Mouse (Mus musculus) thymus, postnatal 0 days (tissue): ENCODE measurements around the gene Tmed10. TPM values are rescaled to one million over a fixed set of nuclear protein-coding genes. Genes with fewer than 3 reads are reported as not detected.

Experiments
- DNase-seq: peaks from one replicate; pipeline ENCODE4 v3.0.0-alpha.2; 2015; ENCODE audit warnings: low spot score
- polyA plus RNA-seq: library from polyadenylated mRNA; unstranded; fragments of >200 nt; fragmentation: Nextera tagmentation; extraction: Ambion mirVana; gene quantifications from 2 replicates; pipeline ENCODE4 v1.2.1, GENCODE M21; 2015

The Tmed10 gene
- polyA plus RNA-seq: 231 and 242 TPM in 2 replicates

GRCm38 (mm10) chr12:85374561-85375272 lies at the start of gene Tmed10:
Gene Tmed10 (minus strand): TSS chr12:85374847.
- DNase-seq: peak; percentile 90

DNA sequence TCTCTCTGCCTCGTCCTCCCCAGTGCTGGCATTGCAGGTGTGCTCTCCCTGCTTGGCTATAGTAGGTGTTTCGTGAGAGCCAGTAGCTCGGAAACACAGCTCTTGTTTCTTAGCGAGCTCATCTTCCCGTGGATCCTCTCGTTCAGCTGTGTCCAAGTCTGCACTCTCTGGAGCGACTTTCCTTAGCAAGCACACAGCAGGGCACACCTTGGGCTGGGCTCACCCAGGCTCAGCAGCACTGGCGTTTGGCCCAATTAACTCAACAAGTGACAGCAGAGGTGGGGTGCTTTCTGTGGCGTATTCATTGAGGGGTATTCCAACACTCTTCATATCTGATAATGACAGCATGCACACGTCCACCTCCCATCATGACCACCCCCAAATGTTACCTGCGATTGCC lies 48.6 kb upstream of the Tmed10 start:
- no peak for DNase-seq

DNA sequence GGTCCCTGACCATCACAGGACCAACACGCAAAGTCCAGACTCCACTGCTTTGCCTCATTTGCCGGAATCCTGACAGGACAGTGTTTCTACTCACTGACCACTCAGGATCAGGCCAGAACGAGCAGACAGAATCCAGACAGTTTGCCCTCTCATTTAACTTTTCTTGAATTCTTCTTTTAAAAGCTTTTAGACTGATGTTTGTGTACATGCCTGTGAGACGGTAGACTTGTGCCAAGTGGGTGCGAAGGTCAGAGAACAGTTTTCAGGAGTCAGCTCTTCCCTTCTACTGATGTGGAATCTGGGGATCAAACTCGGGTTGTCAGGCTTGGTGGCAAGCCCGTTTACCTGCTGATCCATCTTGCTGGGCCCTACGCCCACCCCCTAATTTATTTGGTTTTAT lies 47.9 kb upstream of the Tmed10 start:
- DNase-seq: no peak

- no peak for DNase-seq
Measured at GRCm38 (mm10) chr12:85420945-85421344, 46.3 kb upstream of the Tmed10 start.

DNA sequence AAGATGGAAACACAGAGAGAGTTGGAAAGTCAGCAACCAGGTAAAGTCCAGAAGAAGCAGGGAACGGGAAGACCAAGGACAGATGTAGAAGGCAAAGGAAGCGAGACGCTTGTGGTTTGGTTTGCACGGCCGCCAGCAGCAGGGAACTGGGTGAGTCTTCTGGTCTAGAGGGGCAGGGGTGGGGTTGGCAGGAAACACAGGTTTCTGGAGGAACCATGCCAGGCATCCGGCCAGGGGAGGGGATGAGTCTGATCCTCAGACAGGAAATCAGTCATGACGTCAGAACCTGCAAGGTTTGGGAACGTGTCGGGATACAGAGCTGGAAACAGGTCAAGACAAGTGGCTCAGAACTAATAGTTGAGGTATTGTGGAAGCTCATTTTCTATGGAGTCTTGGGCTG lies 43.2 kb upstream of the Tmed10 start:
- DNase-seq: peak; percentile 58

GRCm38 (mm10) chr12:85416298-85416697 lies 41.7 kb upstream of the Tmed10 start:
- DNase-seq: peak; percentile 41

GRCm38 (mm10) chr12:85415876-85416275 lies 41.2 kb upstream of the Tmed10 start:
- DNase-seq: no peak

DNA sequence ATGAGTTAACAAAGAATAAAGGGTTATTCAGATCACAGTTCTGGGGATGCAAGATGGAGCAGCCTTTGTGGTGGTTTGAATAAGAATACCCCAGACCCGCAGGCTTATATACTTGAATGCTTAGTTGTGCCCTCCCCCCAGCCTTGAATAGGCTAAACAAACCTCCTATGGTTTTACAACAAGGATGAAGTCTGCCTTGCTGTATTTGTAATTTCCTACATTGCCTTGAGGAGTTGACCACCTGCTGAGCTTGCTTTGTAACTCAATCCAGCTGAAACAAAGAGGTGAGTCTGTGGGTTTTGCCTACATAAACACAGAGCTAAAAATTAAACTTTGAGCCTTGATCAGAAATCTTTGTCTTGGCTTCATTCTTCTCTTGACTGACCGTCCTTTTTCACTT lies 36.5 kb upstream of the Tmed10 start:
- DNase-seq: no peak

GRCm38 (mm10) chr12:85397960-85398272 lies 23.3 kb upstream of the Tmed10 start:
- no peak for DNase-seq

GRCm38 (mm10) chr12:85397063-85397959 lies 22.7 kb upstream of the Tmed10 start:
- no peak for DNase-seq

DNA sequence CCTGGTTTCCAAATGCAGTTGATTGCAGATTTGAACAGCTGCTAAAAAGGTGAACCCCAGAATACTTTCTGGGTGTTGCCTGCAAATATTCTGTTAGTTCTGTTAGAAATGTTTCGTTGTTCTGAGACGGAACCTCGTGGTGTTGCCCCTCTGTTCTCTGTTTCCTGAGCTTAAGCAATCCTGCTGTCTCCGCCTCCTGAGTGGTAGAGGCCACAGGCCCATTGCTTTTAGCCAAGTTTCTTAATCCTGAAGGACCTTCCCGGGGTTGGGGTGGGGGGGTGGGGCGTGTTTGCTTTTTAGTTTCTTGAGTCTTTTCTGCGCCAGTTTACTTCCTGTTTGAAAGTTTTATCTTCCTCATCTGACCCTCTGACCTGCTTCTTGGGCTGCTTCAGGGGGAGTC lies 19.3 kb upstream of the Tmed10 start:
- DNase-seq: no peak

DNA sequence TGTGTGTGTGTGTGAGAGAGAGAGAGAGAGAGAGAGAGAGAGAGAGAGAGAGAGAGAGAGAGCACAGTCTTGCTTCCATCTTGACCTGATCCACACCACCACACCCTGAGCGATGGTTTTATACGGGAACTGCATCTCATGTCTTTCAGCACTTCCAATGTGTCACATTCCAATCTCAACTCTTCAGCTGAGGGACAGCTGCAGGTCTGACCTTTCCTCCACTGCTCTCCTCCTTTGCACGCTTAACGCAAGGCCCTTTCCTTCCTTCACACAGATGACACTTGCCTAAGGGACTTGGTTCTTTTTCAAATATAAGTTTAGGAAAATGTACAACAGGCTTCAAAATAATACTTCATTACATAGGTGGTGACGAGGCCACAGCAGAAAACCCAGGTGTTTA lies 18.9 kb upstream of the Tmed10 start:
- DNase-seq: no peak

DNA sequence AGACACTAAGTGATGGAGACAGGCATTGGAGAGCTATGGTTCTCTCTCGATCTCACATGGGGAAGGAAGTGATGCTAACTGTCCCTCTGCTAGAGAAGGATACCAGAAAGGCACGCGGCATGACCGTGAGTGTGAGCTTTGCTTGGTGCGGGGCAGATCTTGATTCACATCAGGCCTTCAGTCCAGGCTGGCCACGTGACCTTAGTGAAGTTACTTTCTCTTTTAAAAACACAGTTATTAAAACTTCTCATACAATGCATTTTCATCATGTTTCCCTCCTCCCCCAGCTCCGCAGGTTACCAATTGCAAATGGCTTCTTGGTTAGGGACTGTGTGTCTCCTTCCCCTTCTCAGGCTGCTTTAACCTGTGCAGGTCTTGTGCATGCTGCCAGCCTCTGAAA lies 16.5 kb upstream of the Tmed10 start:
- no peak for DNase-seq

GRCm38 (mm10) chr12:85389204-85390185 lies 14.8 kb upstream of the Tmed10 start:
- no peak for DNase-seq

DNA sequence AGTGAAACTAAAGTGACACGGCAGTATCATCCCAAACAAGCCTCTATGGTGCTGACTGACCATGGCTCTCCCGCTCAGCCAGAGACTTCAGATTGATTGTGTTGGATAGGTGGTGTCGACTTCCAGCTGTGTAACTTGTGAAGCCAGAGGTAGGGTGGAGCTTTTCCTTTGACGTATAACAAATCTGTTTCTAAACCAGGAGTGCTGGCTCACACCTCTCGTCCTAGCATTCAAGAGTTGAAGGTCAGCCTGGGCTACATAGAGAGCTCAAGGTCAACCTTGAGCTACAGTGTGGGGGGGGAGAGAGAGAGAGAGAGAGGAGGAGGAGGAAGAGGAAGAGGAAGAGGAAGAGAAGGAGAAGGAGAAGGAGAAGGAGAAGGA lies 11.3 kb upstream of the Tmed10 start:
- no peak for DNase-seq

DNA sequence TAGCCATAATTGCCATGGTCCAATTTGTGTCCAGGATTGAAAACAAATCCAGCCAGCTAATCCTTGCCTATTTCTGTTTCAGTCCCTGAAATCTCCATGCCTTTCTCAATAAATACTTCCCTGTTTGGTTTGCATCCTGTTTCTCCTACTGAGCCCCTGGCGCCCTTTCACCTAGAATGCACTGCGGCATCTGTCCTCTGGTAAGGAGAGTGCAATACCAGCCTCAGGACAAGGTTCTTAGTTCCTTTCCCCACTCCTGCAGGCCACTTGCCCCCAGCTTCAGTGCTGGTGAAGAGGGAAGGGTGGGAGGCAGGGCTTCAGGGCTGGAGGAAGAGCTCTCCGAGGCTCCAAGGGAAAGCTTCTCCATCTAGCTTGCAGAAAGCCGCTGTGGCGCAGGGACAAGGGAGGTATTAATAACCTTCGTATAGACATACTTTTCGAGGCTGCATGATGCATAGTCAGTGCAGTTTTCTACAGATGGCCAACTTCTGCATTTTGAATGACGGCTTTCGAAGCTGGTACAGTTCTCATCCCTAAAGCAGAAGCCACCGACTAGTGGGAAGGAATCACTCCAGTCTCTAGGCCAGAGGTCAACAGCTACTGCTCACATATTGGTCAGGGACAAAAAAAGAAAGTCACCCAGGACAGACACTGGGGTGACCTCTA lies 10.8 kb upstream of the Tmed10 start:
- DNase-seq: no peak

DNA sequence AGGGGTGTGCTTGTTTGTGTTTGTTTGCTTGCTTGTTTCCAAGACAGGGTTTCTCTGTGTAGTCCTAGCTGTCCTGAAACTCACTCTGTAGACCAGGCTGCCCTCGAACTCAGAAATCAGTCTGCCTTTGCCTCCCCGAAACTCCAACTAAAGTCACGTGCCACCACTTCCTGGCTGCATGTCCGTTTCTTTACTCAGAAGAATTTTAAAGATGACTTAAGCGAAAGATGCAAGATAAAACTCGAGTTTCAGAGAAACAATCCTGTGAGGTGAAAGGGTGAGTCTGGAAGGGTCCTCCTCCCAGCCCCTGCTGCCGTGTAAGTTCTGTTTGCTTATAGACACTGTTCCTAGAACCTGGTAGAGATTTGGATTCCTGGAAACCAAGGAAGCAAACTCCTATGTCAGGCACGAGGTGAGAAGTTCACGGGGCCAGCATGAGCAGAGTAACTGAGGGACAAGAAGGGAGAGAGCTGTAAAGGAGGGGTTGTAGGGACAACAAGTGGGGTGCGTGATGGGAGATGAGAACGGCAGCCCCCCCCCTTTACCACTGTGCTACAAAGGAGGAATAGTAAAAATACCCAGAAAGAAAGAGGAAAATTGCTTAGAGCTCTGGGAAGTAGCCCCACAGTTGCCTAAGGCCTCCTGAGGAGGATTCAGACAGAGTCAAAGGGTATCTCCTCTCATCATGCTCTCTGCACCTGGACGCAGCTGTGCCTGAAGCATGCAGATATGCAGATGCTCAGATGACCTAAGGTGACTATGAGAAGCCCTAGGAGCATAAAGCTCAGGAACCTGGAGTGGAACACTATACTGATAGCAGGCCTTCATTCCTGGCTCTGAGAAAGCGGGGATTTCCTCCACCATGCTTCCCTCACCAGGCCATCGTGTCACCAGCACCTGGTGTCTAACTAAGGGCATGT lies 8.4 kb upstream of the Tmed10 start:
- DNase-seq: no peak

- DNase-seq: no peak
Measured at GRCm38 (mm10) chr12:85381570-85381969, 6.9 kb upstream of the Tmed10 start.

DNA sequence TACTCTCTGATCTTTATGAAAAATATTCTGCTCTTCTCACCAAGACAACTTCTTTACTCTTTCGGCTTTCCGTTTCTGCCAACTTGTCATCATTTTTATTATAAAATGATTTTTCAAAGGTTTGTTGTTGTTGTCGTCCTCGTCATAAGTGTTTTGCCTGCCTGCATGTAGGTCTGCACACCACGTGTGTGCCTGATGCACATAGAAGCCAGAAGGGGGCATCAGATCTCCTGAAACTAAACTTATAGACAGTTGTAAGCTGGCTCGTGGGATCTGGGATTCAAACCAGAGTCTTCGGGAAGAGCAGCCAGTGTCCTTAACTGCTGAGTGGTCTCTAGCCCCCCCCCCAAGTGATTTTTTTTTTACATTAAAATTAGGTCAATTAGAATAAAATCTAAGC lies 6.3 kb upstream of the Tmed10 start:
- no peak for DNase-seq

DNA sequence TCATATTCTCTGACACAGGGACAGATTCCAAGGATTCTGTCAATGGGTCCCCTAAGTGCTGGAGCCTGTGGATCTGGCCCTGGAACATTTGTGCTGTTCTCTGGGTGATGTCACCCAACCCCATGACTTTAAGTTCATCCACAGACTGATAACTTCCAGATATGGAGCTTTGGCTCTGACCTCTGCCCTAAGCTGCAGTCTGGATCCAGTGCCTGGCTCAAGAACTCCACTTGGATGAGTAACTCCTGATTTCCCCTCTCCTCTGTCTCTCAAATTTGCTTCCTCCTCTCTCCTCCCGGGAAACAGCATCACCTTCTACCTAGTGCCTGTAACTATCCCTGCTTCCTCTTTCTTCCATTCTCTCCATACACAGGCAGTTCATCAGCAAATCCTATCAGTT lies 5.7 kb upstream of the Tmed10 start:
- no peak for DNase-seq
